Mouse (Mus musculus) MEL (cell line): ENCODE results near the gene Slc7a11. TPM values are rescaled to one million over a fixed set of nuclear protein-coding genes. Genes with fewer than 3 reads are reported as not detected.
A peak's percentile ranks its signal among the peaks of the same experiment; 100 is the strongest.

ENCODE experiments used
- DNase-seq: peaks from one replicate; pipeline ENCODE4 v3.0.0; 2011; ENCODE audit warnings: low read depth, low spot score
- H3K27ac ChIP-seq: 2 replicates; pipeline ENCODE4 v1.5.1; 2012; ENCODE audit warnings: low read depth, mild to moderate bottlenecking, control low read depth, low read length, moderate library complexity; ENCODE audit not compliant: control insufficient read depth
- H3K27me3 ChIP-seq, 2 experiments: fragments of 150-350 bp in 1 of 2; sonication (generic) in 1 of 2; 2 replicates each; pipeline ENCODE4 v1.6.1; 2012; ENCODE audit warnings: low read length in 2 of 2, mild to moderate bottlenecking in 2 of 2, improper control_type of control experiment in 1 of 2, moderate library complexity in 1 of 2; ENCODE audit not compliant: insufficient read depth in 2 of 2, control insufficient read depth in 1 of 2
- H3K36me3 ChIP-seq, 2 experiments: 2 replicates each; pipeline ENCODE4 v1.6.1; 2012 to 2014; ENCODE audit warnings: low read length in 2 of 2, improper control_type of control experiment in 1 of 2, inconsistent platforms in 1 of 2, mild to moderate bottlenecking in 1 of 2; ENCODE audit not compliant: insufficient read depth in 2 of 2, control insufficient read depth in 1 of 2
- H3K4me1 ChIP-seq, 2 experiments: fragments of 150-350 bp in 1 of 2; sonication (generic) in 1 of 2; 2 replicates each; pipeline ENCODE4 v1.6.1; 2012; ENCODE audit warnings: low read length in 2 of 2, improper control_type of control experiment in 1 of 2, mild to moderate bottlenecking in 1 of 2; ENCODE audit not compliant: insufficient read depth in 2 of 2, control insufficient read depth in 1 of 2
- H3K4me3 ChIP-seq, 2 experiments: fragments of 150-350 bp in 1 of 2; sonication (generic) in 1 of 2; 2 replicates each; pipeline ENCODE4 v1.5.1; 2012; ENCODE audit warnings: low read depth in 2 of 2, low read length in 2 of 2, mild to moderate bottlenecking in 2 of 2, moderate library complexity in 2 of 2, control low read depth in 1 of 2, improper control_type of control experiment in 1 of 2; ENCODE audit not compliant: control insufficient read depth in 1 of 2, insufficient read depth in 1 of 2
- H3K79me2 ChIP-seq: 2 replicates; pipeline ENCODE4 v1.6.1; 2012; ENCODE audit warnings: mild to moderate bottlenecking, low read length, moderate library complexity; ENCODE audit not compliant: control insufficient read depth, poor library complexity, insufficient read depth
- H3K9ac ChIP-seq: 2 replicates; pipeline ENCODE4 v1.6.1; 2012; ENCODE audit warnings: low read depth, mild to moderate bottlenecking, control low read depth, low read length, moderate library complexity; ENCODE audit not compliant: control insufficient read depth, poor library complexity, severe bottlenecking
- H3K9me3 ChIP-seq: fragments of 150-350 bp; sonication (generic); replicated peaks from 2 replicates; pipeline ENCODE4 v1.6.1; 2012; ENCODE audit warnings: mild to moderate bottlenecking, low read length, improper control_type of control experiment, moderate library complexity; ENCODE audit not compliant: insufficient read depth
- BHLHE40 ChIP-seq: IDR thresholded peaks from 2 replicates; pipeline ENCODE4 v1.6.1; 2012; ENCODE audit warnings: low read depth, mild to moderate bottlenecking, inconsistent platforms, low read length, improper control_type of control experiment, borderline replicate concordance
- CHD1 ChIP-seq: IDR thresholded peaks from 2 replicates; pipeline ENCODE4 v1.6.1; 2012; ENCODE audit warnings: low read depth, mild to moderate bottlenecking, inconsistent platforms, low read length, improper control_type of control experiment
- CTCF ChIP-seq, 3 experiments: IDR thresholded peaks in 2 of 3; conservative IDR thresholded peaks in 1 of 3; 2 replicates each; pipeline ENCODE4 v1.5.1; 2011 to 2012; ENCODE audit warnings: low read length in 3 of 3, low read depth in 2 of 3, mild to moderate bottlenecking in 2 of 3, improper control_type of control experiment in 1 of 3, inconsistent platforms in 1 of 3, mixed read lengths in 1 of 3, moderate library complexity in 1 of 3; ENCODE audit not compliant: control insufficient read depth in 1 of 3, insufficient read depth in 1 of 3, poor library complexity in 1 of 3, severe bottlenecking in 1 of 3
- E2F4 ChIP-seq: IDR thresholded peaks from 2 replicates; pipeline ENCODE4 v1.6.1; 2011; ENCODE audit warnings: low read depth, low read length, improper control_type of control experiment, borderline replicate concordance
- ELF1 ChIP-seq: IDR thresholded peaks from 2 replicates; pipeline ENCODE4 v1.6.1; 2014; ENCODE audit warnings: low read depth, mild to moderate bottlenecking, inconsistent platforms, low read length, improper control_type of control experiment, moderate library complexity
- EP300 ChIP-seq, 2 experiments: IDR thresholded peaks; 2 replicates each; pipeline ENCODE4 v1.6.1; 2011; ENCODE audit warnings: improper control_type of control experiment in 2 of 2, low read length in 2 of 2, low read depth in 1 of 2, mild to moderate bottlenecking in 1 of 2
- ETS1 ChIP-seq: IDR thresholded peaks from 2 replicates; pipeline ENCODE4 v1.6.1; 2012; ENCODE audit warnings: low read depth, mild to moderate bottlenecking, inconsistent platforms, low read length, improper control_type of control experiment, moderate library complexity
- GATA1 ChIP-seq: IDR thresholded peaks from 2 replicates; pipeline ENCODE4 v1.6.1; 2011; ENCODE audit warnings: low read depth, low read length, improper control_type of control experiment
- HCFC1 ChIP-seq: IDR thresholded peaks from 2 replicates; pipeline ENCODE4 v1.6.1; 2012; ENCODE audit warnings: low read depth, mild to moderate bottlenecking, inconsistent platforms, low read length, improper control_type of control experiment, moderate library complexity
- JUND ChIP-seq: IDR thresholded peaks from 2 replicates; pipeline ENCODE4 v1.6.1; 2011; ENCODE audit warnings: low read depth, mild to moderate bottlenecking, improper control_type of control experiment, low read length
- KAT2A ChIP-seq: conservative IDR thresholded peaks from 2 replicates; pipeline ENCODE4 v1.6.1; 2012; ENCODE audit warnings: low read depth, low read length, improper control_type of control experiment, inconsistent platforms
- MAFK ChIP-seq: IDR thresholded peaks from 2 replicates; pipeline ENCODE4 v1.6.1; 2011; ENCODE audit warnings: low read depth, mild to moderate bottlenecking, low read length, improper control_type of control experiment, borderline replicate concordance
- MAX ChIP-seq: IDR thresholded peaks from 2 replicates; pipeline ENCODE4 v1.6.1; 2011; ENCODE audit warnings: low read length, improper control_type of control experiment
- MAZ ChIP-seq: IDR thresholded peaks from 2 replicates; pipeline ENCODE4 v1.6.1; 2012; ENCODE audit warnings: low read depth, mild to moderate bottlenecking, inconsistent platforms, low read length, improper control_type of control experiment
- MEF2A ChIP-seq: IDR thresholded peaks from 2 replicates; pipeline ENCODE4 v1.6.1; 2014; ENCODE audit warnings: low read depth, mild to moderate bottlenecking, inconsistent platforms, low read length, improper control_type of control experiment; ENCODE audit not compliant: poor library complexity, insufficient replicate concordance, severe bottlenecking; ENCODE audit errors: extremely low read depth
- MXI1 ChIP-seq: IDR thresholded peaks from 2 replicates; pipeline ENCODE4 v1.6.1; 2011; ENCODE audit warnings: mild to moderate bottlenecking, low read depth, low read length, improper control_type of control experiment
- MYB ChIP-seq: IDR thresholded peaks from 2 replicates; pipeline ENCODE4 v1.6.1; 2011; ENCODE audit warnings: mild to moderate bottlenecking, low read depth, low read length, improper control_type of control experiment
- MYC ChIP-seq: IDR thresholded peaks from 2 replicates; pipeline ENCODE4 v1.6.1; 2011; ENCODE audit warnings: low read depth, mild to moderate bottlenecking, low read length, improper control_type of control experiment, moderate library complexity
- POLR2A ChIP-seq, 2 experiments: IDR thresholded peaks; 2 replicates each; pipeline ENCODE4 v1.6.1; 2011 to 2012; ENCODE audit warnings: low read length in 2 of 2, mild to moderate bottlenecking in 2 of 2, control low read depth in 1 of 2, improper control_type of control experiment in 1 of 2, low read depth in 1 of 2, moderate library complexity in 1 of 2; ENCODE audit not compliant: control insufficient read depth in 1 of 2, insufficient read depth in 1 of 2, poor library complexity in 1 of 2
- POLR2AphosphoS2 ChIP-seq: IDR thresholded peaks from 2 replicates; pipeline ENCODE4 v1.6.1; 2011; ENCODE audit warnings: low read length, improper control_type of control experiment
- RAD21 ChIP-seq: IDR thresholded peaks from 2 replicates; pipeline ENCODE4 v1.6.1; 2011; ENCODE audit warnings: mild to moderate bottlenecking, low read depth, low read length, improper control_type of control experiment
- RCOR1 ChIP-seq: IDR thresholded peaks from 2 replicates; pipeline ENCODE4 v1.6.1; 2012; ENCODE audit warnings: low read depth, mild to moderate bottlenecking, inconsistent platforms, low read length, improper control_type of control experiment
- SIN3A ChIP-seq: IDR thresholded peaks from 2 replicates; pipeline ENCODE4 v1.6.1; 2012; ENCODE audit warnings: low read length, improper control_type of control experiment, inconsistent platforms
- TAL1 ChIP-seq: IDR thresholded peaks from 2 replicates; pipeline ENCODE4 v1.6.1; 2012; ENCODE audit warnings: mild to moderate bottlenecking, inconsistent platforms, low read length, moderate library complexity, mixed read lengths
- TBP ChIP-seq: IDR thresholded peaks from 2 replicates; pipeline ENCODE4 v1.8.0; 2011; ENCODE audit warnings: low read depth, low read length, improper control_type of control experiment
- TCF12 ChIP-seq: IDR thresholded peaks from 2 replicates; pipeline ENCODE4 v1.6.1; 2014; ENCODE audit warnings: low read depth, mild to moderate bottlenecking, inconsistent platforms, low read length, improper control_type of control experiment, moderate library complexity
- USF2 ChIP-seq, 2 experiments: IDR thresholded peaks; 2 replicates each; pipeline ENCODE4 v1.6.1; 2011 to 2012; ENCODE audit warnings: improper control_type of control experiment in 2 of 2, low read length in 2 of 2, borderline replicate concordance in 1 of 2, inconsistent platforms in 1 of 2, low read depth in 1 of 2, mild to moderate bottlenecking in 1 of 2; ENCODE audit not compliant: insufficient read depth in 1 of 2
- ZC3H11A ChIP-seq: IDR thresholded peaks from 2 replicates; pipeline ENCODE4 v1.6.1; 2012; ENCODE audit warnings: low read depth, mild to moderate bottlenecking, inconsistent platforms, low read length, improper control_type of control experiment
- ZKSCAN1 ChIP-seq: IDR thresholded peaks from 2 replicates; pipeline ENCODE4 v1.6.1; 2012; ENCODE audit warnings: low read depth, mild to moderate bottlenecking, inconsistent platforms, low read length, improper control_type of control experiment, moderate library complexity
- ZMIZ1 ChIP-seq: IDR thresholded peaks from 2 replicates; pipeline ENCODE4 v1.6.1; 2012; ENCODE audit warnings: low read depth, mild to moderate bottlenecking, inconsistent platforms, low read length, improper control_type of control experiment, moderate library complexity
- polyA plus RNA-seq, 2 experiments: library from polyadenylated mRNA; stranded (reverse) in 1 of 2; unstranded in 1 of 2; fragments of >175 nt in 1 of 2; fragments of >200 nt in 1 of 2; gene quantifications; 2 replicates each; pipeline versions ENCODE4 v1.2.1 to v1.2.4; 2012; ENCODE audit warnings: low replicate concordance in 2 of 2, low read depth in 1 of 2; ENCODE audit not compliant: insufficient read length in 2 of 2, insufficient read depth in 1 of 2, missing spikeins in 1 of 2
- total RNA-seq: library from RNA; depleted of rRNA; stranded (reverse); fragments of 300-350 nt; gene quantifications from 2 replicates; pipeline ENCODE4 v1.2.3, GENCODE M21; 2012

Gene Slc7a11
- total and polyA plus RNA-seq, 3 experiments = 0.69 to 3.3 TPM; not detected in 1

DNA sequence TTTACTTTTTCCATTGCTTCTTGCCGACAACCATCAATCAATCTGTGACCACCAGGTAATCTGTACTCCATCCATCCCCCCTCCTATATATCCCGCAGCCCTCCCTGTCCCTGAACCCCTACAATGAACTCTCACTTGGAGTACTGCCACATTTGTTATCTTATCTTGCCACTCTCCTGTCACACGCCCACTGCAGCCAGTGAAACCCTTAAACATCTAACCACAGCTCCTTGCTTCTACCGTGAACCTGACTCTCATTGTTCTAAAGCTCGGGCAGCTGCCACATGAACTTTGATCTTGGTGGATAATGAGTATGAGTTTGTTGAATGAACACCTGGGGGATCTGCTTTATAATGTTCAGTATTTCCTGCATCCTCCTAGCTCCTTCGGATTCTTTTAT lies 140.8 kb downstream of the Slc7a11 start:
- peak; percentile 41 for DNase-seq

DNA sequence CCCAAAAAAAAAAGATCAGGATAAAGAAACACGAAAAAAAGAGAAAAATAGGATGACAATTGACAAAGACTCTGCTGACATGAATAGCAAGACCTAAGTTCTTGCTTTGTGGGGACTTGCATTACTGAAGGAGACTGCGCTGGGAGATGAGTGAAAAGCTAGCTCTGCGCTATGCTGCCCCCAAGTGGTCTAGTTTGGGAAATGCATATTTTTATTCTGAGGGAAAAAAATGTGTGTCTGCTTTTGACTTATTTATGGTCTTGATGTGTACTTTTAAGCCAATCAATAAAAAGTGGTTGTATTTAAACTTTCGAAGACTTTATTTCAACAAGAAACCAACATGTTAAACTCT lies 142.5 kb downstream of the Slc7a11 start:
- Histone ChIP-seq H3K4me1 (peaks cover 2 to 8% of the 10 kb centered on the region in 2 experiments), H3K27ac (no peak overlapping the region), H3K9ac (no peak overlapping the region), H3K36me3 (peaks cover 0 to 8% of the 10 kb centered on the region in 2 experiments; a peak in 2 of 4 replicates), H3K4me3 (no peak overlapping the region), H3K79me2 (no peaks in the 10 kb centered on the region), H3K27me3 (no peaks in the 10 kb centered on the region), H3K9me3 (no peaks in the 10 kb centered on the region)
- DNase-seq = peak; percentile 78
- TF ChIP-seq E2F4 (no peak), ZMIZ1 (no peak), ETS1 (no peak), POLR2AphosphoS2 (no peak), SIN3A (no peak), CTCF (IDR thresholded peaks at IDR 0.05 in 2 of 3, conservative IDR thresholded peaks at IDR 0.05 in 1 of 3; ENCODE audit: control insufficient read depth in 1 of 3, insufficient read depth in 1 of 3, low read depth in 2 of 3, low read length in 3 of 3, poor library complexity in 1 of 3, severe bottlenecking in 1 of 3) (peak; percentile 66 to 80 (median 73)), RCOR1 (no peak), MYB (no peak), TAL1 (no peak), ZKSCAN1 (no peak), MXI1 (no peak), HCFC1 (no peak), BHLHE40 (no peak), MAX (no peak), MEF2A (no peak), TBP (no peak), CHD1 (no peak), ELF1 (no peak), KAT2A (no peak), TCF12 (no peak), ZC3H11A (peak; percentile 67), GATA1 (no peak), MAFK (no peak), JUND (no peak), USF2 (IDR thresholded peaks at IDR 0.05; ENCODE audit: borderline replicate concordance in 1 of 2, insufficient read depth in 1 of 2, low read depth in 1 of 2, low read length in 2 of 2) (no peak)

More for the DNA sequence above, 140.8 kb downstream of the Slc7a11 start:
- Histone ChIP-seq H3K9me3 (no peaks in the 10 kb centered on the region), H3K4me1 (peaks cover 2 to 8% of the 10 kb centered on the region in 2 experiments), H3K27me3 (no peaks in the 10 kb centered on the region; a peak in 1 of 4 replicates), H3K9ac (no peak overlapping the region), H3K36me3 (peaks cover 0 to 8% of the 10 kb centered on the region in 2 experiments; a peak in 2 of 4 replicates), H3K79me2 (no peaks in the 10 kb centered on the region), H3K4me3 (no peak overlapping the region), H3K27ac (no peak overlapping the region)
- TF ChIP-seq ZC3H11A (no peak), EP300 (IDR thresholded peaks at IDR 0.05; ENCODE audit: low read depth in 1 of 2, low read length in 2 of 2) (peak; percentile 74 to 80), BHLHE40 (peak; percentile 66; the same call in 1 of the 2 replicates), TCF12 (peak; percentile 77), SIN3A (no peak), GATA1 (peak; percentile 65), MAZ (no peak), JUND (no peak), POLR2A (IDR thresholded peaks at IDR 0.05; ENCODE audit: control insufficient read depth in 1 of 2, insufficient read depth in 1 of 2, low read depth in 1 of 2, low read length in 2 of 2, poor library complexity in 1 of 2) (no peak), MYC (no peak), MAX (no peak), RCOR1 (peak; percentile 29; the same call in 1 of the 2 replicates), CTCF (IDR thresholded peaks at IDR 0.05 in 2 of 3, conservative IDR thresholded peaks at IDR 0.05 in 1 of 3; ENCODE audit: control insufficient read depth in 1 of 3, insufficient read depth in 1 of 3, low read depth in 2 of 3, low read length in 3 of 3, poor library complexity in 1 of 3, severe bottlenecking in 1 of 3) (no peak), MXI1 (no peak; the same call in 1 of the 2 replicates), ETS1 (peak; percentile 45), E2F4 (no peak), RAD21 (no peak), MEF2A (no peak)
